Mouse (Mus musculus): ENCODE data around the gene Abhd16b.

Gene Abhd16b

DNA sequence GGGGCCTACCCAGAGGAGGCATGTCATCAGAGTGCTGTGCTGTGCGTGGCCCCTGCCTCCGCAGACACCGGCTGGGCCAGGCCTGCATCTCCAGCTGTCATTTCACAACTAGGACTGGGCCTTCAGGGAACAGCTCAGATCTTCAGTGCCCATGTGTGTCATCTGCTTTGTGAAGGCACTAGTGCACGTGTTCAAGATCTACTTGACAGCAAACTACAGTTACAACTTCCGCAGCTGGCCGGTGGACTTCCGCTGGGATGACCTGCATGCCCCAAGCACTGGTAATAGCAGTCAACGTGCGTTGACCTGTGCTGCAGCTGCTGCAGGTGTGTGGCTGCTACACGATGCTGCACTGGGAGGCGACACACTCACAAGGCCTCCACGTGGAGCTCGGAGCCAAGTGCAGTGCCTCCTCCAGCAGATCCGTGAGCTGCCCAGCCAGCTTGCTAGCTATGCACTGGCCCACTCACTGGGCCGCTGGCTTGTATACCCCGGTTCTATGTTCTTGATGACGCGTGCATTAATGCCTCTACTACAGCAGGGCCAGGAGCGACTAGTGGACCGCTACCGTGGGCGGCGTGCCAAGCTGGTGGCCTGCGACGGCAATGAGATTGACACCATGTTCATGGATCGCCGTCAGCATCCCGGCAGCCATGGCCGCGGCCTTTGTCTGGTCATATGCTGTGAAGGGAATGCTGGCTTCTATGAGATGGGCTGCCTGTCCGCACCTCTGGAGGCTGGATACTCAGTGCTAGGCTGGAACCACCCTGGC is at the start of gene Abhd16b:
Gene Abhd16b, plus strand, starts transcription at position 51 of the 772 bp plus-strand sequence.
- DNase-seq (ENCODE audit: low spot score), result no peak

DNA sequence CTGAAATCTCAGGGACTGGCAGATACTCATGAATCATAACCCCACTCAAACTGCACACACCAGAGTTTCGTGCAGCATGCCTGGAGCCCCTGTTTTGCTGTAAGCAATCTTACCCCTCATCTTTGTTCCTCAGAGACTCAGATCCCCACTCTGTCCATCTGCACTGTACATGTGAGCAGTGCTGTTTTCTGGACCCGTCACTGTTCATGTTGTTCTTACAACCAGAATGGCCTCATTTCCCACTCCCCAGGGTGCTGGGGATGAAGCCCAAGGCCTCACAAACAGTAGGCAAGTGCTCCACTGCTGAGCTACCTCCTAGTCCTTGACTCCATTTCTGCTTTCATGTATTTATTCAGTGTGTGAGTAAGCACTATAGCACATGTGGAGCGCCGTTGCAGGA is 40.8 kb upstream of the Abhd16b start:
- no peak for DNase-seq (ENCODE audit: low spot score)

DNA sequence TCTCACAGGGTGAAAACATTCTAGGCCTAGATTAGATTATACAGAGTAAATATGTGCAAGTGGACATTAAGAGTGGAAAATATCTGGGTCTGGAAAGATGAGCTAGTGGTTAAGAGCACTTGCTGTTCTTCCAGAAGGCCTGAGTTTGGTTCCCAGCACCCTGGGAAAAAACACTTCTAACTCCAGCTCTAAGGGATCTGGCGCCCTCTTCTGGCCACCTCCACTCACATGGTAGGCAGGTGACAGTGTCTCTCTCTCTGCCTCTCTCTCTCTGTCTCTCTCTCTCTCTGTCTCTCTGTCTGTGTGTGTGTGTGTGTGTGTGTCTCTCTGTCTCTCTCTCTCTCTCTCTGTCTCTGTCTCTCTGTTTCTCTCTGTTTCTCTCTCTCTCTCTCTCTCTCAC is 39.7 kb upstream of the Abhd16b start:
- DNase-seq (ENCODE audit: low spot score), result no peak

DNA sequence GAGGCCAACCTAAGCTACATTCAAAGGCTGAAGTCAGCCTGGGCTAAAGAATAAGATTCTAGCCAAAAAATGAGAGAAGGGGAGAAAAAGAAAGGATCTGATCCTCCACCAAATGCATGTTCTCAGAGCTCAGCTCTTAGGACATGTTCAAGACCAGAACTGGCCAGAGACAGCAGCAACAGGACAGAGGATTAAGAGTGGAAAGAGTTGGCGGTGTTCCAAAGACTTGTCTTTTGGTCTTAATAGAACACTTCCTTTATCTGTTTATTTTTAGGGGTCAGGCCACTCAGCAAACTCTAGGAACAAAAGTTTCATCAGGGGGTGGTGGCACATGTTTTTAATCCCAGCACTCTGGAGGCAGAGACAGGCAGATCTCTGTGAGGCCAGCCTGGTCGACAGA is 37.1 kb upstream of the Abhd16b start:
- DNase-seq (ENCODE audit: low spot score), result no peak

GRCm38 (mm10) chr2:181457831-181458230 is 35.2 kb upstream of the Abhd16b start:
- no peak for DNase-seq (ENCODE audit: low spot score)

- DNase-seq (ENCODE audit: low spot score), result peak; percentile 49
Measured at GRCm38 (mm10) chr2:181458411-181459152, 34.4 kb upstream of the Abhd16b start.

DNA sequence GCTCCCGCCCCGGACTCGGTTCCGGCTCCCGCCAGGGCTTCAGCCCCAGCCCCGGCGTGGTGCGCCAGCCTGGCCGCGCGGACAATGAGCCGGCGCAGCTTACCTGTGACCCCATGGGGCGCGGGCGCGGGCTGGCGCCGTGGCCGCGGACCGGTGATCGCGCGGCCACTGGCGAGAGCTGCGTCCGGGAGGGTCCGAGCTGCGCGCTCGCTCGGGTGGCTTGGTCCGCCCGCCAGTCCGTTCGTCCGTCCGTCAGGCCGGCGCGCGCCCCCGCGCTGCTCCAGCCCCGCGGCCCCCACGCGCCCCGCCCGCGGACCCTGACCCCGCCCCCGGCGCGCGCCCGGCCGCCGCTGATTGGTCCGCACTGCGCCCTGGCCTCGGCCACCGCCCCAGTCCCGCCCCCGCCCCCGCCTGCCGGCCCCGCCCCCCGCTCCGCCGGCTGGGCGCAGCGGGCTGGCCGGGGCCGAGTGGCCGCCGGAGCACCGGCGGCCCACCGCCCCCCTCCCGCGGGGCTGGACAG is 33.8 kb upstream of the Abhd16b start, which contains the start of gene Zbtb46:
Gene Zbtb46, minus strand, starts transcription at position 274 of the 520 bp plus-strand sequence.
- DNase-seq (ENCODE audit: low spot score), result peak; percentile 93

DNA sequence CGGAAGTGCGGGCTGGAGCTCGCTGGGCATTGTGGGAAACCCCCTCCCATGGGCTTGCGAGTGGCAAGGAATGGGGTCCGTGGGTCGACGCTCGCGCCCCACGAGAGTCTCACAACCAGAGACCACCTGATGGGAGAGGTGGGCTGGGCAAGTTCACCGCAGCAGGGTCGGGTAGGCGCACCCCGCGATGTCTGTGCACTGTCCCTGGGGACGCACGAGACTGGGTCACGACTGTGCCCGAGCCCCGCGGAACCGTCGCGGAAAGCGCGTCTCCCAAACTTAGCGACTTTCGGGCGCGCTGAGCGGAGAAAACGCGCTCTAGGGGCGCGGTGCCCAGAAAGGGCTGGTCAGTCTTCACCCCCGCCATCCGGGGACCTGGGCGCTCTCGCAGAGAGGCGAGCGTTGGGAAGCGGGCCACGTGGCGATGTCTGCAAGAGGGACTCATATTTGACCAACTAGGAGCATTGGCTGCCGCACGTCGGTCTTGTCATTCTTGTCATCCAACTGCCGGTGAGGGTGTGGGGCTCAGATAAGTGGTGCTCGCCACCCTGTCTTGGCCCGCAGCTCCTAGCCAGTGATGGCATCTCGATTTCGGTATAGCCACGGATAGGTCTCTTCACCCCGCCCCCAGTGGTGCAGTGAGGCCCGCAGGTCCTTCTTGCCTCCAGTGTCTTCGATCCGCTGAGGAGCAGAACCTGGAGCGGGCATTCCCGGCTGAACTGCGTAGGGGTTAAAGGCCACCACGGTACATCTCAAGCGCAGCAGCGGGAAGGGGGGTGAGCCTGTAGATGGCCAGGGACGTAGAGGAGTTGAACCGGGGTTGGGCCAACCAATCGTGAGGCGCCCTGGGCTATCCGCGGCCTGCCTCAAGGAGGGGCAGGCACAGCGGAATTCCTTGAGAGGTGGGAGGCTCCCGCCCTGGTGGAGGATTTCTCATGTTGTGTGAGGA is 33.1 kb upstream of the Abhd16b start:
- DNase-seq (ENCODE audit: low spot score), result peak; percentile 76

DNA sequence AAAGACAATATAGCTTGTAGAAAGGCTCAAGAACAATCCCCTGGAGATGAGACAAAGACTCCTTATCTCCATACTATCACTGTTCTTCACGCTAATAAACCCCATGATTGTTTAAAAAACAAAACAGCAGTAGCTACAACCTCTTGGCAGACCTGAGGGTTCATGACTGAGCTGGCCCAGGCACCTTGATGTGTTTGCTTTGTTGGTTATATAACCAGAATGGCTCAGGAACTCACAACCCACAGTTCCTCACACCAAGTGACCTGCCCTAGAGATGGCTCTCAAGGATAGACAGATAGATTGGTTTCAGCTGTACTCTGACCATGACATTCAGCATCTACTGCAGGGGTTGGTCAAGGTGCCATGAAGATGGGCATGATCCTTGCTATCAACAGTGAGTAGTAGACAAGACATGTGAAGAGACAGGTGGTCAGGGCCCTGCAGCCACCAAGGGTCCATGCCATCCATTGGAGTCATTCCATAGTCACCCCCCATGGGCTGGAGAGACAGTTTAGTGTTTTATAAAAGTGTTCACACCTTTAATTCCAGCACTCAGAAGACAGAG is 31.4 kb upstream of the Abhd16b start:
- no peak for DNase-seq (ENCODE audit: low spot score)

DNA sequence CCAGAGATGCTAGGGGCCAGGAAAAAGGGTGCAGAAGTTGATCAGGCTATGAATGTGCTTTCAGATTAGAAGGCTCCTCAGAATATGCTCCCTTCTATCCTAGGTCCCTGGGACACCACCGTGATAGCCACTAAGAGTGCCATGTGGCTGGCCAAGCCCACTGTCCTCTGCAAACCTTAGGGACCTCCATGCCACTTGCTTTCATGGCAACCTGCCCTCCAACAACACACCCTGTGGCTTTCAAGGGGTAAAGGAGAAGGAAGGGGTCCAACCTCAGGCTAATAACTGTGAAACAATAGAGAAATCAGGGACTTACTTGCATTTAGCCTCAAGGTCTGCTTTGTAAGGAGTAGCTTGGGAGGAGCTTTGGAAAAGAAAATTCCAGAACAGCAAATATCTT is 30.4 kb upstream of the Abhd16b start:
- no peak for DNase-seq (ENCODE audit: low spot score)

GRCm38 (mm10) chr2:181463008-181463738 is 29.8 kb upstream of the Abhd16b start:
- DNase-seq (ENCODE audit: low spot score), result peak; percentile 69

DNA sequence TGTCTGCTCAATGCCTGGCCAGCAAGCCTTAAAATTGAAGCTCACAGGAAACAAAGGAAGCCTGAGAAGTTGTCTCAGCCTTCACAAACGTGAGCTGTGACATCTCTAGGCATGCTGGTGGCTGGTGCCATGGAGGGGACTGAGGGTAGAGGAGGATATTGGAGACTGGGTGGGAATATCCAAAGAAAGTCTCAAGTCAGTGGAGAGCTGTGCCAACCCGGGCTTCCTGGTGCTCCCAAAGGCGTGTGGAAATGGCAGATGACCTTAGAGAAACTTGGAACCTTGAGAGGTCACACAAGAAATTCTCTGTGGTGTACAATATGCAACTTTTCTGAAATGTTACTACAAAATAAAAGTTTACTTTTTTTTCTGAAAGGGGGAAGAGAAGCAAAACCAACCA is 27.6 kb upstream of the Abhd16b start:
- no peak for DNase-seq (ENCODE audit: low spot score)

DNA sequence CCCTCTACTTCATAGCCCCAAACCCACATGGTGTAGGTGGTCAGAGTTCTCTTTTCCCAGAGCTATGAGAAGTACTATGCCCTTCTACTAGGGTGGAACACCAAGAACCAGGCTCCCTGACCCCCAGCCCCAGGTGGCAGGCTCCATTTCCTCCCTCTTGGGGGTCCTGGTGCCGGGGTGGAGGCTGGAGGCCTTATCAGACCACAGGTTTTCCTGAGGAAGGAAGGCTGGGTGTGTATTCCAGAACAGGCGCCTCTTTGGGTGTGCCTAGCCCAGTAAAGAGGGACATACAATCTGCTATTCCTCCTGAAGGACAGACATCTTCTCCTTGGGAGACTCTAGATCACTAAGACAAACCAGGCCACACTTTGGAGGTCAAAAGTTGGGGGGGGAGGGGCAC is 22.7 kb upstream of the Abhd16b start:
- no peak for DNase-seq (ENCODE audit: low spot score)

- DNase-seq (ENCODE audit: low spot score), result no peak
Measured at GRCm38 (mm10) chr2:181471246-181471645, 21.8 kb upstream of the Abhd16b start.

- DNase-seq (ENCODE audit: low spot score), result no peak
Measured at GRCm38 (mm10) chr2:181472256-181472827, 20.7 kb upstream of the Abhd16b start.

DNA sequence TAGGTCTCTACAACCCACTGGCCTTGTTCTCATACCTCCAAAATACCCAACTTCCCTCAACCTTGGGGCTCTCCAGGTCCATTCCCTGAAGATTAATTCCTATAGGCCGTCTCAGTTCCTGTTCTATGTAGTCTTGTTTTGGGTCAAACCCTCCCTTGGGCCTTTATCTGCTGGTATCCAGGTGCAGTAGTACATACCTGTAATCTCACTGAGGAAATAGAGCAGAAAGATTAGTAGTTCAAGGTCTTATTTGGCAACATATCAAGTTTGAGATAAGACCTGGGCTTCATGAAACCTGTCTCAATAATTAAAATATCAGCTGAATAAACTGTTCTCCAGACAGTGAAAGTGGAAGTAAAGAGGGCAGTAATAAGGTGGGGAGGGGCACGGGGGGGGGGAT is 9.9 kb upstream of the Abhd16b start:
- no peak for DNase-seq (ENCODE audit: low spot score)

DNA sequence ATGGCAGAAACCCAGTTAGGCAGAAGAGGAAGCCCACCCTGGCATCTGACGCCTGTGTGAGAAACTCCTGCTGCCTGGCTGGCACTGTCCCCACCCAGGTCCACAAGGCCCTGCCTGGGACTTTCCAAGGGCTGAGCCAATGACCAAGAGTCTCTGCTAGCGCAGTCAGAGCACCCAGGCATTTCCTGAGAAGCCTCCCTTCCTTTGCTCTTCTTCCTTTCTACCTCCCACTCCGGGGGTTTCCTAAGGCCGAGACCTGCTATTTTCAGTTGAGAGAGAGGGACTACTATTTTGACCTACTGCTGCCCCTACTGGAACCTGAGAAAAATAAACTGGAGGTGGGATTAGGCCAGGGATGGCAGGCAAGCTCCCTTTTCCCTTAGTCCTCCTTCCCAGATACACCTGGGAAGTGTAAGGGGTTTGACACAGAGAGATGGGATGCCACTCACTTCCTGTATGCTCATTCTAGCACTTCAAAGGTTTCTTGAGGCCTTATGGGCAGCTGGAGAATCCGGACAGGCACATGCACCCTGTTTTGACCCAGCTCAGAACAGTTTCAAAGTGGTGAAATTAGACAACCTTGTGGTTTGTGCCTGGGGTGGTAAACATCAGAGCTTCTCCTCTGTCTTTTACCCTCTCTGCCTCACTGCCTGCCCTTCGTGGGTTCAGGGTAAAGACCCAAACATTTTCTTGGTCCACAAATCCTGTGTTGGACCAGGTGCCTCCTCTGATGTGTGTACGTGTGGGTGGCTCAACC is 9.3 kb upstream of the Abhd16b start:
- DNase-seq (ENCODE audit: low spot score), result peak; percentile 43

- no peak for DNase-seq (ENCODE audit: low spot score)
Measured at GRCm38 (mm10) chr2:181484456-181485233, 8.4 kb upstream of the Abhd16b start.

DNA sequence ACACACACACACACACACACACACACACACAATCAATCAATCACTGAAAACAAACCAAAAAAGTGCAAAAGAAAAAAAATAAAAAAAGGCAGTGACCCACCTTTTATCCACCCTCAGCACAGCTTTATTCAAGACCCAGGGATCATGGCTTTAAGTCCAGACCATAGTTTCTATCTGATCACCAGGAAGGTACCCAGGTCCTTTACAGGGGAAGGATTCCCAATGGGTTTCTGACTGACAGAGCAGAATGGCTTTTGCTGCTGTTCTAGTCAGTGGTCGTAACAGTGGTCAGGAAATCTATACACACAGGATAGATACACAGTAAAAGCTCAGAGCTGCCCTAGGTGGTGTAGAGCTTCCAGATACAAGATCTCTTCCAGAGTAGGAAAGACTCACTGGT is 7.3 kb upstream of the Abhd16b start:
- DNase-seq (ENCODE audit: low spot score), result no peak
